8 mouse cellular contexts compared by ENCODE assay signal in genomic region chr3:127012525-127012924, GRCm38 (mm10).
A peak's percentile ranks its signal among the peaks of the same experiment; 100 is the strongest.
DNase-seq lines count a peak whose midpoint lies in the region; ATAC-seq and TF ChIP-seq lines count a peak whose summit lies in the region.

No protein-coding gene starts in this region.

- peak; percentile 62 for DNase-seq in adrenal gland, postnatal 14 days
- DNase-seq in adrenal gland, adult 8-10 months, result no peak
- DNase-seq in neural tube, embryonic 11.5 days (ENCODE audit: low spot score), result peak; percentile 44
- peak; percentile 67 for DNase-seq in embryo, embryonic 11 days
- peak; percentile 24 for DNase-seq in lung, postnatal 0 days (ENCODE audit: low spot score)
- peak; percentile 8 for DNase-seq in thymus, postnatal 25 days
- DNase-seq in urinary bladder, postnatal 25 days (ENCODE audit: low spot score), result no peak

- H3K4me1 ChIP-seq in neural tube, embryonic 11.5 days (ENCODE audit: control insufficient read depth, insufficient read depth, low read length), result no peaks in the 10 kb centered on the region
- no peaks in the 10 kb centered on the region for H3K4me1 ChIP-seq in neural tube, embryonic 15.5 days
- H3K4me1 ChIP-seq in lung, postnatal 0 days (ENCODE audit: insufficient read depth, low read depth, low read length), result no peaks in the 10 kb centered on the region

- no peak overlapping the region for H3K27ac ChIP-seq in neural tube, embryonic 11.5 days (ENCODE audit: low read depth, low read length)
- no peak overlapping the region for H3K27ac ChIP-seq in neural tube, embryonic 15.5 days (replicated peaks)
- H3K27ac ChIP-seq in lung, postnatal 0 days (ENCODE audit: low read length), result no peak overlapping the region

- WGBS in neural tube, embryonic 11.5 days, result 48% methylated on average over 8 of the region's 8 CpGs
- WGBS in neural tube, embryonic 15.5 days, result 46% methylated on average over 8 of the region's 8 CpGs
- WGBS in lung, postnatal 0 days, result 59% methylated on average over 8 of the region's 8 CpGs

- H3K27me3 ChIP-seq in neural tube, embryonic 11.5 days (ENCODE audit: control insufficient read depth, insufficient read depth, low read length), result no peaks in the 10 kb centered on the region
- no peaks in the 10 kb centered on the region for H3K27me3 ChIP-seq in neural tube, embryonic 15.5 days (replicated peaks)
- H3K27me3 ChIP-seq in lung, postnatal 0 days (replicated peaks; ENCODE audit: insufficient read depth, low read length), result no peaks in the 10 kb centered on the region

- peak; percentile 71 for TF ChIP-seq CTCF in lung, postnatal 0 days (IDR thresholded peaks at IDR 0.05)

- no peaks in the 10 kb centered on the region for H3K9me3 ChIP-seq in neural tube, embryonic 11.5 days (ENCODE audit: control insufficient read depth, low read length)
- H3K9me3 ChIP-seq in neural tube, embryonic 15.5 days (replicated peaks), result no peaks in the 10 kb centered on the region
- H3K9me3 ChIP-seq in lung, postnatal 0 days (ENCODE audit: low read length), result no peaks in the 10 kb centered on the region

- H3K9ac ChIP-seq in neural tube, embryonic 11.5 days (ENCODE audit: low read length), result no peak overlapping the region
- no peak overlapping the region for H3K9ac ChIP-seq in neural tube, embryonic 15.5 days (replicated peaks)
- no peak overlapping the region for H3K9ac ChIP-seq in lung, postnatal 0 days (replicated peaks; ENCODE audit: low read depth)

- no peak overlapping the region for H3K4me3 ChIP-seq in neural tube, embryonic 11.5 days (ENCODE audit: low read depth, low read length)
- no peak overlapping the region for H3K4me3 ChIP-seq in neural tube, embryonic 15.5 days (replicated peaks)
- no peak overlapping the region for H3K4me3 ChIP-seq in lung, postnatal 0 days (ENCODE audit: low read depth, low read length)

- H3K36me3 ChIP-seq in neural tube, embryonic 11.5 days (ENCODE audit: control insufficient read depth, insufficient read depth, low read length), result no peaks in the 10 kb centered on the region; the same call in 1 of the 2 replicates
- peaks cover 69% of the 10 kb centered on the region for H3K36me3 ChIP-seq in neural tube, embryonic 15.5 days
- H3K36me3 ChIP-seq in lung, postnatal 0 days (ENCODE audit: insufficient read depth, low read length), result no peaks in the 10 kb centered on the region

- H3K4me2 ChIP-seq in neural tube, embryonic 11.5 days (ENCODE audit: low read depth), result no peak overlapping the region
- H3K4me2 ChIP-seq in neural tube, embryonic 15.5 days, result no peak overlapping the region
- no peak overlapping the region for H3K4me2 ChIP-seq in lung, postnatal 0 days (replicated peaks; ENCODE audit: low read depth, low read length)

- TF ChIP-seq EP300 in lung, postnatal 0 days (IDR thresholded peaks at IDR 0.05), result no peak

- peak; percentile 71; the same call in 1 of the 2 replicates for ATAC-seq in neural tube, embryonic 11.5 days (ENCODE audit: insufficient read depth, low FRiP score, low TSS enrichment)
- no peak for ATAC-seq in neural tube, embryonic 15.5 days (ENCODE audit: low FRiP score)
- ATAC-seq in lung, postnatal 0 days, result no peak

Comparison
In these comparisons a context has a peak if more than half of its experiments do, and no peak if none do; other contexts are left out.
1. DNase-seq: peak in adrenal gland, postnatal 14 days (single experiment), neural tube, embryonic 11.5 days (single experiment), embryo, embryonic 11 days (single experiment), lung, postnatal 0 days (single experiment) and thymus, postnatal 25 days (single experiment); none in adrenal gland, adult 8-10 months (single experiment) and urinary bladder, postnatal 25 days (single experiment).